Mouse (Mus musculus): Measurements from ENCODE around the gene Alyref.
A peak's percentile ranks its signal among the peaks of the same experiment; 100 is the strongest.
"Not testable (repeated sequence)": the region's sequence is repeated elsewhere in the genome, so short reads cannot be mapped to it uniquely, and the experiment has no call there.

The Alyref gene

GRCm38 (mm10) chr11:120603545-120603944 lies 5.4 kb upstream of the Alyref start:
- DNase-seq (ENCODE audit: low spot score in 2 of 2): no peak

- no peak for DNase-seq (ENCODE audit: low spot score in 2 of 2)
Observed at GRCm38 (mm10) chr11:120600716-120601115, 2.6 kb upstream of the Alyref start.

GRCm38 (mm10) chr11:120598990-120599549 lies 905 bp upstream of the Alyref start:
- DNase-seq (ENCODE audit: low spot score in 2 of 2): no peak

GRCm38 (mm10) chr11:120597240-120598235 lies 627 bp downstream of the Alyref start:
- no peak for DNase-seq (ENCODE audit: low spot score in 2 of 2)

- DNase-seq (ENCODE audit: low spot score in 2 of 2): no peak
Observed at GRCm38 (mm10) chr11:120588531-120588930, 9.6 kb downstream of the Alyref start.

- no peak for DNase-seq (ENCODE audit: low spot score in 2 of 2)
Observed at GRCm38 (mm10) chr11:120583937-120584336, 14.2 kb downstream of the Alyref start.

- not testable (repeated sequence) for DNase-seq (ENCODE audit: low spot score in 2 of 2)
Observed at GRCm38 (mm10) chr11:120582982-120583293, 15.2 kb downstream of the Alyref start.

- DNase-seq (ENCODE audit: low spot score in 2 of 2): peak; percentile 56 to 69
Observed at GRCm38 (mm10) chr11:120582268-120582981, 15.7 kb downstream of the Alyref start.

- peak; percentile 84 to 87 for DNase-seq (ENCODE audit: low spot score in 2 of 2)
Observed at GRCm38 (mm10) chr11:120581490-120582267, 16.5 kb downstream of the Alyref start, which contains the start of gene Arhgdia. Gene Arhgdia, minus strand, starts transcription at chr11:120581624.

- peak; percentile 31 to 38 for DNase-seq (ENCODE audit: low spot score in 2 of 2)
Observed at GRCm38 (mm10) chr11:120580871-120581331, 17.3 kb downstream of the Alyref start.

GRCm38 (mm10) chr11:120580190-120580589 lies 18.0 kb downstream of the Alyref start:
- DNase-seq (ENCODE audit: low spot score in 2 of 2): peak in 1 of 2 experiments; percentile 27

- DNase-seq (ENCODE audit: low spot score in 2 of 2): peak; percentile 77 to 85
Observed at GRCm38 (mm10) chr11:120579316-120580107, 18.7 kb downstream of the Alyref start.

GRCm38 (mm10) chr11:120578694-120579243 lies 19.4 kb downstream of the Alyref start:
- DNase-seq (ENCODE audit: low spot score in 2 of 2): no peak

GRCm38 (mm10) chr11:120578024-120578693 lies 20.0 kb downstream of the Alyref start:
- no peak for DNase-seq (ENCODE audit: low spot score in 2 of 2)

GRCm38 (mm10) chr11:120577211-120578023 lies 20.7 kb downstream of the Alyref start:
- DNase-seq (ENCODE audit: low spot score in 2 of 2): peak; percentile 38 to 46

- no peak for DNase-seq (ENCODE audit: low spot score in 2 of 2)
Observed at GRCm38 (mm10) chr11:120576365-120576981, 21.7 kb downstream of the Alyref start.

- DNase-seq (ENCODE audit: low spot score in 2 of 2): no peak
Observed at GRCm38 (mm10) chr11:120575940-120576339, 22.2 kb downstream of the Alyref start.

- no peak for DNase-seq (ENCODE audit: low spot score in 2 of 2)
Observed at GRCm38 (mm10) chr11:120575046-120575445, 23.1 kb downstream of the Alyref start.
